Mouse (Mus musculus) hindbrain, embryonic 11.5 days (tissue): ENCODE measurements around the gene Ikbkg. TPM values are rescaled to one million over a fixed set of nuclear protein-coding genes. Genes with fewer than 3 reads are reported as not detected.

Experiments
- ATAC-seq: fragments of 200-750 bp; cut with Nextera tagmentation; 2 replicates; pipeline ENCODE4 v1.8.0; 2017; ENCODE audit warnings: mild to moderate bottlenecking, moderate TSS enrichment, moderate library complexity; ENCODE audit not compliant: low FRiP score
- DNase-seq: peaks from one replicate; pipeline ENCODE4 v3.0.0-alpha.2; 2015; ENCODE audit warnings: low spot score
- H3K27ac ChIP-seq: fragments of 300-500 bp; sonication (generic); 2 replicates; pipeline ENCODE4 v1.5.1; 2014; ENCODE audit warnings: mild to moderate bottlenecking, low read depth, low read length
- H3K27me3 ChIP-seq: fragments of 300-500 bp; sonication (generic); 2 replicates; pipeline ENCODE4 v1.6.1; 2014; ENCODE audit warnings: mild to moderate bottlenecking, low read length, moderate library complexity, mixed read lengths; ENCODE audit not compliant: control insufficient read depth, insufficient read depth
- H3K36me3 ChIP-seq: fragments of 300-500 bp; sonication (generic); 2 replicates; pipeline ENCODE4 v1.6.1; 2014; ENCODE audit warnings: mild to moderate bottlenecking, low read length, moderate library complexity, mixed read lengths; ENCODE audit not compliant: control insufficient read depth, insufficient read depth
- H3K4me1 ChIP-seq: fragments of 300-500 bp; sonication (generic); replicated peaks from 2 replicates; pipeline ENCODE4 v1.6.1; 2014; ENCODE audit warnings: low read length, mixed read lengths; ENCODE audit not compliant: control insufficient read depth, insufficient read depth
- H3K4me2 ChIP-seq: fragments of 300-500 bp; sonication (generic); replicated peaks from 2 replicates; pipeline ENCODE4 v1.6.1; 2014; ENCODE audit warnings: mild to moderate bottlenecking, low read depth, low read length
- H3K4me3 ChIP-seq: fragments of 300-500 bp; sonication (generic); 2 replicates; pipeline ENCODE4 v1.5.1; 2014; ENCODE audit warnings: low read depth, low read length
- H3K9ac ChIP-seq: fragments of 300-500 bp; sonication (generic); 2 replicates; pipeline ENCODE4 v1.6.1; 2014; ENCODE audit warnings: low read depth, low read length
- H3K9me3 ChIP-seq: fragments of 300-500 bp; sonication (generic); 2 replicates; pipeline ENCODE4 v1.6.1; 2016; ENCODE audit warnings: low read length; ENCODE audit not compliant: control insufficient read depth
- WGBS: fragments of 180-500 bp; shearing (Covaris S2); extraction: QIAGEN DNeasy Blood & Tissue Kit; methylation state at CpG from one replicate; pipeline ENCODE4 v1.1.7; 2014; 5-methylcytosine and 5-hydroxymethylcytosine counted together
- polyA plus RNA-seq: library from polyadenylated mRNA; unstranded; fragments of >200 nt; fragmentation: Nextera tagmentation; extraction: Ambion mirVana; gene quantifications from 2 replicates; pipeline ENCODE4 v1.2.1, GENCODE M21; 2014

Ikbkg gene
- polyA plus RNA-seq, 1 experiment from 2014 or later: 25.4 TPM

- no peak overlapping the region for H3K27ac ChIP-seq
- 84% methylated on average over 2 of the region's 2 CpGs for WGBS
- H3K4me2 ChIP-seq: no peak overlapping the region
- ATAC-seq (no peak), DNase-seq (no peak)
- no peak overlapping the region for H3K9ac ChIP-seq
- H3K36me3 ChIP-seq: no peaks in the 10 kb centered on the region; the same call in 1 of the 2 replicates
- no peak overlapping the region for H3K4me3 ChIP-seq
- no peaks in the 10 kb centered on the region for H3K4me1 ChIP-seq
- H3K9me3 ChIP-seq: no peaks in the 10 kb centered on the region
- H3K27me3 ChIP-seq: no peaks in the 10 kb centered on the region
These were observed 8.6 kb upstream of the Ikbkg start for GRCm38 (mm10) chrX:74384451-74384850.

DNA sequence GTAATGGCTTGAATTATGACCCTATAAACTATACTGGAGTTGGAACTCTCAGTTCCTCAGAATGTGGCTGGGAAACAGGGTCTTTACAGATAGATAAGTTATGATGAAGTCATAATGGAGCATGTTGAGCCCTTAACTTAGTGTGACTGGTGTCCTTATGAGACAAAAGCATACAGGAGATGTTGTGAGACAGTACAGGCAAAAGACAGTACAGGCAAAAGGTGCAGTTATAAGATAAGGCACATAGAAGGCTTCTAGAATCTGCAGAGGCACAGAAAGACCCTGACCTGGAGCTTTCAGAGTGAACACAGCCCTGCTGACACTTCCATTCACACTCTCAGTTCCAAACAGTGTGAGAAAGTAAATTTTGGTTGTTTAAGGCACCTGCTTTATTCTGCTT, 4.9 kb upstream of the Ikbkg start:
- ATAC-seq: no peak
- Histone ChIP-seq H3K27ac (no peak overlapping the region), H3K9ac (no peak overlapping the region)

GRCm38 (mm10) chrX:74400136-74400535, 7.0 kb downstream of the Ikbkg start:
- H3K4me1 ChIP-seq: no peaks in the 10 kb centered on the region
- no peaks in the 10 kb centered on the region for H3K27me3 ChIP-seq
- DNase-seq (no peak), ATAC-seq (no peak)
- no peaks in the 10 kb centered on the region for H3K9me3 ChIP-seq
- no peak overlapping the region for H3K9ac ChIP-seq
- 84% methylated on average over 3 of the region's 3 CpGs for WGBS
- H3K4me3 ChIP-seq: no peak overlapping the region
- H3K4me2 ChIP-seq: no peak overlapping the region
- no peaks in the 10 kb centered on the region for H3K36me3 ChIP-seq
- no peak overlapping the region for H3K27ac ChIP-seq

More for the DNA sequence above, 4.9 kb upstream of the Ikbkg start:
- H3K4me1 ChIP-seq: no peaks in the 10 kb centered on the region
- H3K4me2 ChIP-seq: no peak overlapping the region
- no peak for DNase-seq
- no peaks in the 10 kb centered on the region for H3K9me3 ChIP-seq
- no peak overlapping the region for H3K4me3 ChIP-seq
- H3K36me3 ChIP-seq: no peaks in the 10 kb centered on the region; the same call in 1 of the 2 replicates
- no peaks in the 10 kb centered on the region for H3K27me3 ChIP-seq

DNA sequence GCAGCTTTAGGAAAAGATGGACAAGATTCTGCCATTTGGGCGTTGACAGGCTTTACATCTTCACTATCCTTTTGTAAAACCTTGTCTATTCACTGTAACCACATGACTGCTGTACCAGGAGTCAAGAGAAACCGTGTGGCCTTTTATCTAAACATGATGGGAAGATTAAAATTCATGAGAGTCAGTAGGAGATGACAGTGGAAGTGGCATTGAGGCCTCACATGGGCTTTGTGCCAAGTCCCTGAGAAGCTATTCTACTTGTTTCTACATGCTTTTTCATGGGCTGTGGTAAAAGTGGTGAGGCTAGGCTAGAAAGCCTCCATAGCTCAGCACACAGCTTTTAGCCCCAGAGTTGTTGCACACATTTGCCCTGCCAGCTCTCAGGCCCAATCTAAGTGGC, 15.2 kb downstream of the Ikbkg start:
- Histone ChIP-seq H3K27me3 (no peaks in the 10 kb centered on the region), H3K27ac (no peak overlapping the region), H3K4me3 (no peak overlapping the region), H3K9me3 (no peaks in the 10 kb centered on the region), H3K4me1 (no peaks in the 10 kb centered on the region), H3K36me3 (no peaks in the 10 kb centered on the region), H3K4me2 (no peak overlapping the region), H3K9ac (no peak overlapping the region)
- 49% methylated on average over 2 of the region's 2 CpGs for WGBS
- DNase-seq (no peak), ATAC-seq (no peak)

GRCm38 (mm10) chrX:74413377-74413776, 20.3 kb downstream of the Ikbkg start:
- ATAC-seq (peak; percentile 66), DNase-seq (peak; percentile 71)
- H3K4me2 ChIP-seq: no peak overlapping the region
- H3K4me3 ChIP-seq: no peak overlapping the region
- H3K9me3 ChIP-seq: no peaks in the 10 kb centered on the region
- no peaks in the 10 kb centered on the region for H3K4me1 ChIP-seq
- no peaks in the 10 kb centered on the region for H3K27me3 ChIP-seq
- H3K27ac ChIP-seq: no peak overlapping the region
- H3K36me3 ChIP-seq: no peaks in the 10 kb centered on the region
- H3K9ac ChIP-seq: no peak overlapping the region

DNA sequence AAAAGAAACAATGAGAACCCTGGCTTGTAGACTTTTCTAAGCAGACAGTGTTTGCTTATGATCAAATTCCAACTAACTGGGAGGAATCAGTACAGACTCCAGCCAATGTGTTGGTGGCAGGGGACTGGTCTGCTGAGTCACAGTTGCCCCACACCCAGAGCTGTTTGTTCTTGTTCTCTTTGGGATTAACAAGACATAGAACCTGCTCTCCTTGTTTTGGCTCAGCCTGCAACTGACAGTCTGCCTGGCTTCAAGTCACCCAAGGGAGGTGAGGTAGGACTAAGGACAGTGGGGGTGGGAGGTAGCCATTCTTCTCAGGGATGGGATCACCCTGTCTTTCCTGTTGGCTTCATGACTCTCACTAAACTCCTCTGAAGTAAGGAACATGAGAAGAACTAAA, 31.4 kb downstream of the Ikbkg start:
- Histone ChIP-seq H3K9ac (no peak overlapping the region), H3K27ac (no peak overlapping the region), H3K4me3 (no peak overlapping the region), H3K9me3 (no peaks in the 10 kb centered on the region), H3K4me2 (no peak overlapping the region), H3K36me3 (no peaks in the 10 kb centered on the region), H3K27me3 (no peaks in the 10 kb centered on the region), H3K4me1 (no peaks in the 10 kb centered on the region)
- no peak for DNase-seq
- no peak for ATAC-seq

- 83% methylated on average over 4 of the region's 4 CpGs for WGBS
- no peak overlapping the region for H3K27ac ChIP-seq
- no peaks in the 10 kb centered on the region for H3K4me1 ChIP-seq
- H3K4me3 ChIP-seq: no peak overlapping the region
- DNase-seq: no peak
- no peak overlapping the region for H3K4me2 ChIP-seq
- no peak overlapping the region for H3K9ac ChIP-seq
- no peaks in the 10 kb centered on the region for H3K9me3 ChIP-seq
- ATAC-seq: no peak
- no peaks in the 10 kb centered on the region for H3K27me3 ChIP-seq
- no peaks in the 10 kb centered on the region for H3K36me3 ChIP-seq
These were observed 32.1 kb downstream of the Ikbkg start for GRCm38 (mm10) chrX:74425195-74425594.

DNA sequence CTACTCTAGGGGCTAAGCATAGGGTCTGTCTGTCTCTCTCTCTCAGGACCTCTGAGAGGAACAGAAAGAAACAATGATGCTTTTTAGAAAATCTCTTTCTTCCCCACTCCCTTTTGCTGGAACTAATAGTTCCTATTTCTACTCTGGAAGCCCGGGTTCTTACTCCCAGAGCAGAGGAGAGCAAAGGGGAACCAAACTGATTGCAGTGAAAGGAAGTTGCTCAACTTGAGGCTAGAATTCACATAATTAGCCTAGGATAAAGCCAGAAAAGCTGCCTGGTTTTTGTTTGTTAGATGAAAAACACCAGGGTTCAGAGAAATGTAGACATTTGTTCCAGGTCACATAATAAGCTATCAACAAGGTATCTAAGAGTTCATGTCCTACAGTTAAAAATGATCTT, 33.2 kb downstream of the Ikbkg start:
- no peak overlapping the region for H3K9ac ChIP-seq
- H3K9me3 ChIP-seq: no peaks in the 10 kb centered on the region
- H3K36me3 ChIP-seq: no peaks in the 10 kb centered on the region
- 91% methylated on average over 1 of the region's 1 CpGs for WGBS
- H3K27ac ChIP-seq: no peak overlapping the region
- no peaks in the 10 kb centered on the region for H3K4me1 ChIP-seq
- H3K4me3 ChIP-seq: no peak overlapping the region
- no peaks in the 10 kb centered on the region for H3K27me3 ChIP-seq
- no peak overlapping the region for H3K4me2 ChIP-seq
- DNase-seq (no peak), ATAC-seq (no peak)

DNA sequence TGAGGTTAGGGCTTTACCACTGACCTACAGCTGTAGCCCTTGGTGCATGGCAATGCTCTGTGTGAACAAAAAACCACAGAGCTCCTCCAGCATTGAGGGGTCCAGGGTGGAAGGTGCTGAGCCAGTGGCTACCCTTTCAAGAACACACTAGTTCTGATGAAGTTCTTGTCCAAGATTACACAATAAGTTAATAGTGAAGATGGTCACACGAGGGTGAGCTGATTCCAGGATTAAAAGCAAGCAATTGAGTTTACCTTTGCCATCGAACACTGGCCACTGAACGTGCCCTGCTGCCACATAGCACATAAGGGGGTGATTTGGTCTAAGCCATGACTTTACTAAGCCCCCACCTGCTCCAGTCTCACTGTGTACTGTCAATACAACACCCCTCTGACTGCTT, 34.0 kb downstream of the Ikbkg start:
- DNase-seq (no peak), ATAC-seq (no peak)
- Histone ChIP-seq H3K4me3 (no peak overlapping the region), H3K9me3 (no peaks in the 10 kb centered on the region), H3K27ac (no peak overlapping the region), H3K27me3 (no peaks in the 10 kb centered on the region), H3K4me2 (no peak overlapping the region), H3K36me3 (no peaks in the 10 kb centered on the region), H3K9ac (no peak overlapping the region), H3K4me1 (no peaks in the 10 kb centered on the region)
- WGBS: 77% methylated on average over 3 of the region's 3 CpGs
